Mouse (Mus musculus) lung, embryonic 16.5 days (tissue): ENCODE measurements around the gene Dstn. TPM values are rescaled to one million over a fixed set of nuclear protein-coding genes. Genes with fewer than 3 reads are reported as not detected.
A peak's percentile ranks its signal among the peaks of the same experiment; 100 is the strongest.

ENCODE experiments used
- ATAC-seq: fragments of 200-750 bp; cut with Nextera tagmentation; 2 replicates; pipeline ENCODE4 v1.8.0; 2017; ENCODE audit warnings: low read depth, mild to moderate bottlenecking, moderate library complexity
- H3K27ac ChIP-seq: fragments of 300-500 bp; sonication (generic); 2 replicates; pipeline ENCODE4 v1.5.1; 2014; ENCODE audit warnings: mild to moderate bottlenecking, control low read depth, low read length
- H3K27me3 ChIP-seq: fragments of 300-500 bp; sonication (generic); 2 replicates; pipeline ENCODE4 v1.6.1; 2014; ENCODE audit warnings: low read depth, low read length, mixed read lengths; ENCODE audit not compliant: control insufficient read depth, insufficient read depth
- H3K36me3 ChIP-seq: fragments of 300-500 bp; sonication (generic); 2 replicates; pipeline ENCODE4 v1.6.1; 2014; ENCODE audit warnings: low read length; ENCODE audit not compliant: control insufficient read depth, insufficient read depth
- H3K4me1 ChIP-seq: fragments of 300-500 bp; sonication (generic); replicated peaks from 2 replicates; pipeline ENCODE4 v1.6.1; 2014; ENCODE audit warnings: low read length, mixed read lengths; ENCODE audit not compliant: control insufficient read depth, insufficient read depth
- H3K4me2 ChIP-seq: fragments of 300-500 bp; sonication (generic); 2 replicates; pipeline ENCODE4 v1.6.1; 2014; ENCODE audit warnings: low read depth, low read length, control low read depth
- H3K4me3 ChIP-seq: fragments of 300-500 bp; sonication (generic); 2 replicates; pipeline ENCODE4 v1.5.1; 2014; ENCODE audit warnings: mild to moderate bottlenecking, low read length, control low read depth
- H3K9ac ChIP-seq: fragments of 300-500 bp; sonication (generic); 2 replicates; pipeline ENCODE4 v1.6.1; 2014; ENCODE audit warnings: low read length, control low read depth
- H3K9me3 ChIP-seq: fragments of 300-500 bp; sonication (generic); 2 replicates; pipeline ENCODE4 v1.6.1; 2016; ENCODE audit warnings: low read length; ENCODE audit not compliant: control insufficient read depth
- WGBS: fragments of 180-500 bp; shearing (Covaris S2); extraction: QIAGEN DNeasy Blood & Tissue Kit; methylation state at CpG from one replicate; pipeline ENCODE4 v1.1.7; 2014; 5-methylcytosine and 5-hydroxymethylcytosine counted together
- polyA plus RNA-seq: library from polyadenylated mRNA; unstranded; fragments of >200 nt; fragmentation: Nextera tagmentation; extraction: Ambion mirVana; gene quantifications from 2 replicates; pipeline ENCODE4 v1.2.1, GENCODE M21; 2015

Gene Dstn
- polyA plus RNA-seq, 1 experiment from 2014 or later, result 565 TPM

GRCm38 (mm10) chr2:143889131-143889859, 25.8 kb upstream of the Dstn start:
- Histone ChIP-seq H3K4me1 (no peaks in the 10 kb centered on the region; the same call in 1 of the 2 replicates), H3K27ac (peak overlapping the region; percentile 81)

GRCm38 (mm10) chr2:143889860-143890433, 25.2 kb upstream of the Dstn start:
- Histone ChIP-seq H3K27ac (peak overlapping the region; percentile 81), H3K9ac (peak overlapping the region; percentile 45; the same call in 1 of the 2 replicates), H3K4me1 (no peaks in the 10 kb centered on the region; the same call in 1 of the 2 replicates), H3K36me3 (no peaks in the 10 kb centered on the region), H3K27me3 (no peaks in the 10 kb centered on the region), H3K9me3 (no peaks in the 10 kb centered on the region), H3K4me2 (peak overlapping the region; percentile 25), H3K4me3 (peak overlapping the region; percentile 20; the same call in 1 of the 2 replicates)
- 39% methylated on average over 12 of the region's 12 CpGs for WGBS
- ATAC-seq, result peak; percentile 93

More at GRCm38 (mm10) chr2:143889131-143889859, 25.8 kb upstream of the Dstn start:
- Histone ChIP-seq H3K36me3 (no peaks in the 10 kb centered on the region), H3K9ac (no peak overlapping the region; the same call in 1 of the 2 replicates), H3K27me3 (no peaks in the 10 kb centered on the region), H3K9me3 (no peaks in the 10 kb centered on the region), H3K4me2 (peak overlapping the region; percentile 25), H3K4me3 (peak overlapping the region; percentile 20; the same call in 1 of the 2 replicates)
- ATAC-seq, result no peak
- WGBS, result 64% methylated on average over 15 of the region's 15 CpGs

GRCm38 (mm10) chr2:143891302-143892048, 23.6 kb upstream of the Dstn start:
- 74% methylated on average over 10 of the region's 10 CpGs for WGBS
- Histone ChIP-seq H3K4me1 (no peaks in the 10 kb centered on the region; the same call in 1 of the 2 replicates), H3K36me3 (no peaks in the 10 kb centered on the region), H3K9me3 (no peaks in the 10 kb centered on the region), H3K27me3 (no peaks in the 10 kb centered on the region), H3K4me2 (no peak overlapping the region), H3K27ac (peak overlapping the region; percentile 81; the same call in 1 of the 2 replicates), H3K4me3 (no peak overlapping the region), H3K9ac (no peak overlapping the region)
- 0 out of 2 replicates have a peak, but pooled peaks have one; percentile 23 for ATAC-seq

GRCm38 (mm10) chr2:143899470-143900220, 15.5 kb upstream of the Dstn start:
- ATAC-seq, result no peak
- no peak overlapping the region for H3K27ac ChIP-seq
- WGBS, result 77% methylated on average over 9 of the region's 9 CpGs
- no peak overlapping the region for H3K9ac ChIP-seq
- no peak overlapping the region for H3K4me3 ChIP-seq
- H3K27me3 ChIP-seq, result no peaks in the 10 kb centered on the region
- no peak overlapping the region for H3K4me2 ChIP-seq
- no peaks in the 10 kb centered on the region for H3K9me3 ChIP-seq
- no peaks in the 10 kb centered on the region; the same call in 1 of the 2 replicates for H3K4me1 ChIP-seq
- H3K36me3 ChIP-seq, result no peaks in the 10 kb centered on the region

GRCm38 (mm10) chr2:143900821-143901351, 14.2 kb upstream of the Dstn start:
- 62% methylated on average over 5 of the region's 5 CpGs for WGBS
- Histone ChIP-seq H3K9me3 (no peaks in the 10 kb centered on the region), H3K36me3 (no peaks in the 10 kb centered on the region), H3K4me1 (no peaks in the 10 kb centered on the region; the same call in 1 of the 2 replicates), H3K4me2 (no peak overlapping the region), H3K4me3 (no peak overlapping the region), H3K27ac (no peak overlapping the region), H3K27me3 (no peaks in the 10 kb centered on the region), H3K9ac (no peak overlapping the region)
- ATAC-seq, result peak; percentile 49; the same call in 1 of the 2 replicates

- H3K27me3 ChIP-seq, result no peaks in the 10 kb centered on the region
- no peak for ATAC-seq
- no peak overlapping the region for H3K27ac ChIP-seq
- H3K4me1 ChIP-seq, result no peaks in the 10 kb centered on the region; the same call in 1 of the 2 replicates
- no peaks in the 10 kb centered on the region for H3K36me3 ChIP-seq
- no peak overlapping the region for H3K4me3 ChIP-seq
- no peak overlapping the region for H3K4me2 ChIP-seq
- 46% methylated on average over 9 of the region's 9 CpGs for WGBS
- H3K9ac ChIP-seq, result no peak overlapping the region
- no peaks in the 10 kb centered on the region for H3K9me3 ChIP-seq
Measured at GRCm38 (mm10) chr2:143903376-143904045, 11.6 kb upstream of the Dstn start.

GRCm38 (mm10) chr2:143904896-143905295, 10.2 kb upstream of the Dstn start:
- Histone ChIP-seq H3K27me3 (no peaks in the 10 kb centered on the region), H3K4me1 (no peaks in the 10 kb centered on the region; the same call in 1 of the 2 replicates), H3K9ac (no peak overlapping the region), H3K27ac (no peak overlapping the region), H3K4me3 (no peak overlapping the region), H3K36me3 (no peaks in the 10 kb centered on the region), H3K4me2 (no peak overlapping the region), H3K9me3 (no peaks in the 10 kb centered on the region)
- no peak for ATAC-seq
- WGBS, result 72% methylated on average over 5 of the region's 5 CpGs

GRCm38 (mm10) chr2:143909230-143909629, 5.9 kb upstream of the Dstn start:
- Histone ChIP-seq H3K9ac (no peak overlapping the region), H3K36me3 (no peaks in the 10 kb centered on the region), H3K27me3 (no peaks in the 10 kb centered on the region), H3K27ac (no peak overlapping the region), H3K4me1 (no peaks in the 10 kb centered on the region), H3K9me3 (no peaks in the 10 kb centered on the region), H3K4me3 (no peak overlapping the region), H3K4me2 (no peak overlapping the region)
- ATAC-seq, result no peak
- 80% methylated on average over 2 of the region's 2 CpGs for WGBS
